Mouse (Mus musculus) MEL (cell line): ENCODE data around the gene Dock4. TPM values are rescaled to one million over a fixed set of nuclear protein-coding genes. Genes with fewer than 3 reads are reported as not detected.
A peak's percentile ranks its signal among the peaks of the same experiment; 100 is the strongest.

Experiments used
- DNase-seq: peaks from one replicate; pipeline ENCODE4 v3.0.0; 2011; ENCODE audit warnings: low read depth, low spot score
- H3K27ac ChIP-seq: 2 replicates; pipeline ENCODE4 v1.5.1; 2012; ENCODE audit warnings: low read depth, mild to moderate bottlenecking, control low read depth, low read length, moderate library complexity; ENCODE audit not compliant: control insufficient read depth
- H3K27me3 ChIP-seq, 2 experiments: fragments of 150-350 bp in 1 of 2; sonication (generic) in 1 of 2; 2 replicates each; pipeline ENCODE4 v1.6.1; 2012; ENCODE audit warnings: low read length in 2 of 2, mild to moderate bottlenecking in 2 of 2, improper control_type of control experiment in 1 of 2, moderate library complexity in 1 of 2; ENCODE audit not compliant: insufficient read depth in 2 of 2, control insufficient read depth in 1 of 2
- H3K36me3 ChIP-seq, 2 experiments: 2 replicates each; pipeline ENCODE4 v1.6.1; 2012 to 2014; ENCODE audit warnings: low read length in 2 of 2, improper control_type of control experiment in 1 of 2, inconsistent platforms in 1 of 2, mild to moderate bottlenecking in 1 of 2; ENCODE audit not compliant: insufficient read depth in 2 of 2, control insufficient read depth in 1 of 2
- H3K4me1 ChIP-seq, 2 experiments: fragments of 150-350 bp in 1 of 2; sonication (generic) in 1 of 2; 2 replicates each; pipeline ENCODE4 v1.6.1; 2012; ENCODE audit warnings: low read length in 2 of 2, improper control_type of control experiment in 1 of 2, mild to moderate bottlenecking in 1 of 2; ENCODE audit not compliant: insufficient read depth in 2 of 2, control insufficient read depth in 1 of 2
- H3K4me3 ChIP-seq, 2 experiments: fragments of 150-350 bp in 1 of 2; sonication (generic) in 1 of 2; 2 replicates each; pipeline ENCODE4 v1.5.1; 2012; ENCODE audit warnings: low read depth in 2 of 2, low read length in 2 of 2, mild to moderate bottlenecking in 2 of 2, moderate library complexity in 2 of 2, control low read depth in 1 of 2, improper control_type of control experiment in 1 of 2; ENCODE audit not compliant: control insufficient read depth in 1 of 2, insufficient read depth in 1 of 2
- H3K79me2 ChIP-seq: 2 replicates; pipeline ENCODE4 v1.6.1; 2012; ENCODE audit warnings: mild to moderate bottlenecking, low read length, moderate library complexity; ENCODE audit not compliant: control insufficient read depth, poor library complexity, insufficient read depth
- H3K9ac ChIP-seq: 2 replicates; pipeline ENCODE4 v1.6.1; 2012; ENCODE audit warnings: low read depth, mild to moderate bottlenecking, control low read depth, low read length, moderate library complexity; ENCODE audit not compliant: control insufficient read depth, poor library complexity, severe bottlenecking
- H3K9me3 ChIP-seq: fragments of 150-350 bp; sonication (generic); replicated peaks from 2 replicates; pipeline ENCODE4 v1.6.1; 2012; ENCODE audit warnings: mild to moderate bottlenecking, low read length, improper control_type of control experiment, moderate library complexity; ENCODE audit not compliant: insufficient read depth
- CTCF ChIP-seq, 3 experiments: IDR thresholded peaks in 2 of 3; conservative IDR thresholded peaks in 1 of 3; 2 replicates each; pipeline ENCODE4 v1.5.1; 2011 to 2012; ENCODE audit warnings: low read length in 3 of 3, low read depth in 2 of 3, mild to moderate bottlenecking in 2 of 3, improper control_type of control experiment in 1 of 3, inconsistent platforms in 1 of 3, mixed read lengths in 1 of 3, moderate library complexity in 1 of 3; ENCODE audit not compliant: control insufficient read depth in 1 of 3, insufficient read depth in 1 of 3, poor library complexity in 1 of 3, severe bottlenecking in 1 of 3
- ETS1 ChIP-seq: IDR thresholded peaks from 2 replicates; pipeline ENCODE4 v1.6.1; 2012; ENCODE audit warnings: low read depth, mild to moderate bottlenecking, inconsistent platforms, low read length, improper control_type of control experiment, moderate library complexity
- GABPA ChIP-seq: IDR thresholded peaks from 2 replicates; pipeline ENCODE4 v1.6.1; 2012; ENCODE audit warnings: low read depth, mild to moderate bottlenecking, inconsistent platforms, low read length, improper control_type of control experiment, moderate library complexity
- JUND ChIP-seq: IDR thresholded peaks from 2 replicates; pipeline ENCODE4 v1.6.1; 2011; ENCODE audit warnings: low read depth, mild to moderate bottlenecking, improper control_type of control experiment, low read length
- MAX ChIP-seq: IDR thresholded peaks from 2 replicates; pipeline ENCODE4 v1.6.1; 2011; ENCODE audit warnings: low read length, improper control_type of control experiment
- MEF2A ChIP-seq: IDR thresholded peaks from 2 replicates; pipeline ENCODE4 v1.6.1; 2014; ENCODE audit warnings: low read depth, mild to moderate bottlenecking, inconsistent platforms, low read length, improper control_type of control experiment; ENCODE audit not compliant: poor library complexity, insufficient replicate concordance, severe bottlenecking; ENCODE audit errors: extremely low read depth
- MYC ChIP-seq: IDR thresholded peaks from 2 replicates; pipeline ENCODE4 v1.6.1; 2011; ENCODE audit warnings: low read depth, mild to moderate bottlenecking, low read length, improper control_type of control experiment, moderate library complexity
- NELFE ChIP-seq: IDR thresholded peaks from 2 replicates; pipeline ENCODE4 v1.6.1; 2011; ENCODE audit warnings: low read depth, low read length, improper control_type of control experiment
- POLR2A ChIP-seq, 2 experiments: IDR thresholded peaks; 2 replicates each; pipeline ENCODE4 v1.6.1; 2011 to 2012; ENCODE audit warnings: low read length in 2 of 2, mild to moderate bottlenecking in 2 of 2, control low read depth in 1 of 2, improper control_type of control experiment in 1 of 2, low read depth in 1 of 2, moderate library complexity in 1 of 2; ENCODE audit not compliant: control insufficient read depth in 1 of 2, insufficient read depth in 1 of 2, poor library complexity in 1 of 2
- POLR2AphosphoS5 ChIP-seq: IDR thresholded peaks from 2 replicates; pipeline ENCODE4 v1.6.1; 2012; ENCODE audit warnings: low read depth, borderline replicate concordance, mild to moderate bottlenecking, inconsistent platforms, low read length, moderate library complexity, mixed read lengths
- SIN3A ChIP-seq: IDR thresholded peaks from 2 replicates; pipeline ENCODE4 v1.6.1; 2012; ENCODE audit warnings: low read length, improper control_type of control experiment, inconsistent platforms
- SMC3 ChIP-seq: IDR thresholded peaks from 2 replicates; pipeline ENCODE4 v1.6.1; 2011; ENCODE audit warnings: low read depth, low read length, improper control_type of control experiment
- TAL1 ChIP-seq: IDR thresholded peaks from 2 replicates; pipeline ENCODE4 v1.6.1; 2012; ENCODE audit warnings: mild to moderate bottlenecking, inconsistent platforms, low read length, moderate library complexity, mixed read lengths
- UBTF ChIP-seq: IDR thresholded peaks from 2 replicates; pipeline ENCODE4 v1.6.1; 2012; ENCODE audit warnings: low read depth, mild to moderate bottlenecking, inconsistent platforms, low read length, improper control_type of control experiment, moderate library complexity, borderline replicate concordance; ENCODE audit not compliant: insufficient read depth
- USF1 ChIP-seq: IDR thresholded peaks from 2 replicates; pipeline ENCODE4 v1.6.1; 2014; ENCODE audit warnings: low read depth, mild to moderate bottlenecking, inconsistent platforms, low read length, improper control_type of control experiment, moderate library complexity
- ZKSCAN1 ChIP-seq: IDR thresholded peaks from 2 replicates; pipeline ENCODE4 v1.6.1; 2012; ENCODE audit warnings: low read depth, mild to moderate bottlenecking, inconsistent platforms, low read length, improper control_type of control experiment, moderate library complexity
- ZMIZ1 ChIP-seq: IDR thresholded peaks from 2 replicates; pipeline ENCODE4 v1.6.1; 2012; ENCODE audit warnings: low read depth, mild to moderate bottlenecking, inconsistent platforms, low read length, improper control_type of control experiment, moderate library complexity
- ZNF384 ChIP-seq: IDR thresholded peaks from 2 replicates; pipeline ENCODE4 v1.6.1; 2012; ENCODE audit warnings: low read depth, mild to moderate bottlenecking, inconsistent platforms, low read length, improper control_type of control experiment
- polyA plus RNA-seq, 2 experiments: library from polyadenylated mRNA; stranded (reverse) in 1 of 2; unstranded in 1 of 2; fragments of >175 nt in 1 of 2; fragments of >200 nt in 1 of 2; gene quantifications; 2 replicates each; pipeline versions ENCODE4 v1.2.1 to v1.2.4; 2012; ENCODE audit warnings: low replicate concordance in 2 of 2, low read depth in 1 of 2; ENCODE audit not compliant: insufficient read length in 2 of 2, insufficient read depth in 1 of 2, missing spikeins in 1 of 2
- total RNA-seq: library from RNA; depleted of rRNA; stranded (reverse); fragments of 300-350 nt; gene quantifications from 2 replicates; pipeline ENCODE4 v1.2.3, GENCODE M21; 2012

The Dock4 gene
- total and polyA plus RNA-seq, 3 experiments, result 0.08 to 0.17 TPM; not detected in 1

- H3K4me1 ChIP-seq, result no peaks in the 10 kb centered on the region; a peak in 2 of 4 replicates
- no peak for TF ChIP-seq USF1
- no peak for TF ChIP-seq SMC3
- no peak for TF ChIP-seq POLR2AphosphoS5
- no peak for TF ChIP-seq GABPA
- TF ChIP-seq MYC, result no peak
- no peak for TF ChIP-seq MAX
- TF ChIP-seq ZMIZ1, result no peak
- TF ChIP-seq TAL1, result no peak
- TF ChIP-seq MEF2A, result no peak
- TF ChIP-seq ZKSCAN1, result no peak
- no peak for TF ChIP-seq POLR2A (IDR thresholded peaks at IDR 0.05; ENCODE audit: control insufficient read depth in 1 of 2, insufficient read depth in 1 of 2, low read depth in 1 of 2, low read length in 2 of 2, poor library complexity in 1 of 2)
- TF ChIP-seq ETS1, result no peak
- TF ChIP-seq ZNF384, result no peak
- TF ChIP-seq UBTF, result no peak
- TF ChIP-seq JUND, result no peak
- TF ChIP-seq CTCF (IDR thresholded peaks at IDR 0.05 in 2 of 3, conservative IDR thresholded peaks at IDR 0.05 in 1 of 3; ENCODE audit: control insufficient read depth in 1 of 3, insufficient read depth in 1 of 3, low read depth in 2 of 3, low read length in 3 of 3, poor library complexity in 1 of 3, severe bottlenecking in 1 of 3), result no peak
- TF ChIP-seq SIN3A, result no peak
- no peak for TF ChIP-seq NELFE
- TF ChIP-seq, all 39 proteins: peak for 0
- peak; percentile 10 for DNase-seq
- H3K4me3 ChIP-seq, result peak overlapping the region; percentile 54
- H3K27ac ChIP-seq, result no peak overlapping the region
- peaks cover 10 to 11% of the 10 kb centered on the region in 2 experiments for H3K27me3 ChIP-seq
- peak overlapping the region; percentile 44; the same call in 1 of the 2 replicates for H3K9ac ChIP-seq
- no peaks in the 10 kb centered on the region for H3K9me3 ChIP-seq
- H3K79me2 ChIP-seq, result no peaks in the 10 kb centered on the region
- peaks cover 0 to 3% of the 10 kb centered on the region in 2 experiments; a peak in 1 of 4 replicates for H3K36me3 ChIP-seq
Observed at GRCm38 (mm10) chr12:40446450-40447381, 964 bp downstream of the Dock4 start.
